Mouse (Mus musculus) neural tube, embryonic 13.5 days (tissue): ENCODE measurements around the gene Col16a1. TPM values are rescaled to one million over a fixed set of nuclear protein-coding genes. Genes with fewer than 3 reads are reported as not detected.
A peak's percentile ranks its signal among the peaks of the same experiment; 100 is the strongest.

Source experiments
- ATAC-seq: fragments of 200-750 bp; cut with Nextera tagmentation; 2 replicates; pipeline ENCODE4 v1.8.0; 2017; ENCODE audit warnings: low read depth, mild to moderate bottlenecking, moderate TSS enrichment, moderate library complexity
- H3K27ac ChIP-seq: fragments of 300-500 bp; sonication (generic); replicated peaks from 2 replicates; pipeline ENCODE4 v1.5.1; 2015; ENCODE audit warnings: moderate library complexity, mild to moderate bottlenecking, inconsistent platforms
- H3K27me3 ChIP-seq: fragments of 300-500 bp; sonication (generic); 2 replicates; pipeline ENCODE4 v1.6.1; 2015; ENCODE audit warnings: mild to moderate bottlenecking, inconsistent platforms
- H3K36me3 ChIP-seq: fragments of 300-500 bp; sonication (generic); 2 replicates; pipeline ENCODE4 v1.6.1; 2015; ENCODE audit warnings: mild to moderate bottlenecking, inconsistent platforms
- H3K4me1 ChIP-seq: fragments of 300-500 bp; sonication (generic); replicated peaks from 2 replicates; pipeline ENCODE4 v1.6.1; 2015; ENCODE audit warnings: inconsistent platforms
- H3K4me2 ChIP-seq: fragments of 300-500 bp; sonication (generic); 2 replicates; pipeline ENCODE4 v1.6.1; 2015; ENCODE audit warnings: inconsistent platforms, mild to moderate bottlenecking, moderate library complexity
- H3K4me3 ChIP-seq: fragments of 300-500 bp; sonication (generic); 2 replicates; pipeline ENCODE4 v1.5.1; 2015; ENCODE audit warnings: mild to moderate bottlenecking, inconsistent platforms
- H3K9ac ChIP-seq: fragments of 300-500 bp; sonication (generic); 2 replicates; pipeline ENCODE4 v1.6.1; 2015; ENCODE audit warnings: moderate library complexity, mild to moderate bottlenecking, inconsistent platforms
- H3K9me3 ChIP-seq: fragments of 300-500 bp; sonication (generic); 2 replicates; pipeline ENCODE4 v1.6.1; 2016; ENCODE audit warnings: inconsistent platforms
- WGBS: fragments of 180-500 bp; shearing (Covaris S2); methylation state at CpG from one replicate; pipeline ENCODE4 v1.1.7; 2015; 5-methylcytosine and 5-hydroxymethylcytosine counted together
- polyA plus RNA-seq: library from polyadenylated mRNA; unstranded; fragments of >200 nt; fragmentation: Nextera tagmentation; extraction: Ambion mirVana; gene quantifications from 2 replicates; pipeline ENCODE4 v1.2.1, GENCODE M21; 2015

Col16a1 gene
- polyA plus RNA-seq, 1 experiment from 2014 or later = 14.7 TPM

GRCm38 (mm10) chr4:130050056-130050824, 2.6 kb downstream of the Col16a1 start:
- H3K4me3 ChIP-seq = no peak overlapping the region
- peaks cover 65% of the 10 kb centered on the region for H3K4me1 ChIP-seq
- H3K4me2 ChIP-seq = no peak overlapping the region
- no peaks in the 10 kb centered on the region for H3K9me3 ChIP-seq
- no peak overlapping the region for H3K27ac ChIP-seq
- H3K27me3 ChIP-seq = 0 out of 2 replicates have a peak, but pooled peaks cover 5% of the 10 kb centered on the region
- no peak overlapping the region for H3K9ac ChIP-seq
- ATAC-seq = no peak
- 79% methylated on average over 8 of the region's 8 CpGs for WGBS
- no peaks in the 10 kb centered on the region for H3K36me3 ChIP-seq

GRCm38 (mm10) chr4:130052283-130052682, 4.6 kb downstream of the Col16a1 start:
- 81% methylated on average over 3 of the region's 3 CpGs for WGBS
- H3K36me3 ChIP-seq = no peaks in the 10 kb centered on the region
- H3K9ac ChIP-seq = no peak overlapping the region
- H3K27me3 ChIP-seq = no peaks in the 10 kb centered on the region
- no peak overlapping the region for H3K4me3 ChIP-seq
- peaks cover 67% of the 10 kb centered on the region for H3K4me1 ChIP-seq
- H3K9me3 ChIP-seq = no peaks in the 10 kb centered on the region
- no peak overlapping the region for H3K4me2 ChIP-seq
- H3K27ac ChIP-seq = no peak overlapping the region
- no peak for ATAC-seq

GRCm38 (mm10) chr4:130053111-130053510, 5.5 kb downstream of the Col16a1 start:
- no peak overlapping the region for H3K4me2 ChIP-seq
- no peak for ATAC-seq
- WGBS = 82% methylated on average over 9 of the region's 9 CpGs
- H3K4me1 ChIP-seq = peaks cover 58% of the 10 kb centered on the region
- no peak overlapping the region for H3K4me3 ChIP-seq
- no peaks in the 10 kb centered on the region for H3K36me3 ChIP-seq
- no peak overlapping the region for H3K9ac ChIP-seq
- no peaks in the 10 kb centered on the region for H3K27me3 ChIP-seq
- H3K27ac ChIP-seq = no peak overlapping the region
- no peaks in the 10 kb centered on the region for H3K9me3 ChIP-seq

- Histone ChIP-seq H3K4me2 (no peak overlapping the region), H3K4me1 (peaks cover 47% of the 10 kb centered on the region), H3K4me3 (no peak overlapping the region), H3K9me3 (no peaks in the 10 kb centered on the region), H3K27me3 (no peaks in the 10 kb centered on the region), H3K36me3 (no peaks in the 10 kb centered on the region), H3K9ac (no peak overlapping the region), H3K27ac (peak overlapping the region; percentile 68)
- WGBS = 15% methylated on average over 1 of the region's 1 CpGs
- peak; percentile 41; the same call in 1 of the 2 replicates for ATAC-seq
These were observed 7.1 kb downstream of the Col16a1 start for GRCm38 (mm10) chr4:130054727-130055126.

- Histone ChIP-seq H3K4me1 (peaks cover 42% of the 10 kb centered on the region), H3K4me2 (no peak overlapping the region), H3K4me3 (no peak overlapping the region), H3K27me3 (no peaks in the 10 kb centered on the region), H3K27ac (peak overlapping the region; percentile 68), H3K9ac (0 out of 2 replicates have a peak overlapping the region, but pooled peaks have one; percentile 5), H3K9me3 (no peaks in the 10 kb centered on the region), H3K36me3 (no peaks in the 10 kb centered on the region)
- peak; percentile 36; the same call in 1 of the 2 replicates for ATAC-seq
- WGBS = 77% methylated on average over 14 of the region's 14 CpGs
These were observed 7.7 kb downstream of the Col16a1 start for GRCm38 (mm10) chr4:130055160-130056010.

- 50% methylated on average over 3 of the region's 3 CpGs for WGBS
- peak; percentile 55; the same call in 1 of the 2 replicates for ATAC-seq
- no peaks in the 10 kb centered on the region for H3K27me3 ChIP-seq
- H3K4me1 ChIP-seq = peaks cover 36% of the 10 kb centered on the region
- peak overlapping the region; percentile 68 for H3K27ac ChIP-seq
- no peaks in the 10 kb centered on the region for H3K36me3 ChIP-seq
- no peak overlapping the region for H3K4me2 ChIP-seq
- H3K9me3 ChIP-seq = no peaks in the 10 kb centered on the region
- H3K9ac ChIP-seq = 0 out of 2 replicates have a peak overlapping the region, but pooled peaks have one; percentile 26
- no peak overlapping the region for H3K4me3 ChIP-seq
These were observed 8.3 kb downstream of the Col16a1 start for GRCm38 (mm10) chr4:130056011-130056322.

GRCm38 (mm10) chr4:130056471-130056870, 8.8 kb downstream of the Col16a1 start:
- Histone ChIP-seq H3K9me3 (no peaks in the 10 kb centered on the region), H3K4me1 (peaks cover 33% of the 10 kb centered on the region), H3K4me3 (no peak overlapping the region), H3K4me2 (no peak overlapping the region), H3K27ac (peak overlapping the region; percentile 68), H3K9ac (no peak overlapping the region), H3K36me3 (no peaks in the 10 kb centered on the region), H3K27me3 (no peaks in the 10 kb centered on the region)
- WGBS = 35% methylated on average over 3 of the region's 3 CpGs
- no peak for ATAC-seq

GRCm38 (mm10) chr4:130060937-130061336, 13.3 kb downstream of the Col16a1 start:
- Histone ChIP-seq H3K4me1 (peaks cover 12% of the 10 kb centered on the region), H3K4me3 (no peak overlapping the region), H3K9me3 (no peaks in the 10 kb centered on the region), H3K9ac (no peak overlapping the region), H3K4me2 (no peak overlapping the region), H3K27ac (no peak overlapping the region), H3K36me3 (no peaks in the 10 kb centered on the region), H3K27me3 (no peaks in the 10 kb centered on the region)
- ATAC-seq = no peak

GRCm38 (mm10) chr4:130063191-130063590, 15.6 kb downstream of the Col16a1 start:
- Histone ChIP-seq H3K27me3 (no peaks in the 10 kb centered on the region), H3K27ac (no peak overlapping the region), H3K36me3 (no peaks in the 10 kb centered on the region), H3K9me3 (no peaks in the 10 kb centered on the region), H3K4me2 (no peak overlapping the region), H3K9ac (no peak overlapping the region), H3K4me3 (no peak overlapping the region), H3K4me1 (no peaks in the 10 kb centered on the region)
- WGBS = 65% methylated on average over 6 of the region's 7 CpGs
- ATAC-seq = no peak

GRCm38 (mm10) chr4:130066816-130067215, 19.2 kb downstream of the Col16a1 start:
- Histone ChIP-seq H3K27me3 (no peaks in the 10 kb centered on the region), H3K9ac (no peak overlapping the region), H3K36me3 (no peaks in the 10 kb centered on the region), H3K4me2 (no peak overlapping the region), H3K9me3 (no peaks in the 10 kb centered on the region), H3K27ac (no peak overlapping the region), H3K4me1 (no peaks in the 10 kb centered on the region), H3K4me3 (no peak overlapping the region)
- ATAC-seq = no peak
- 13% methylated on average over 8 of the region's 8 CpGs for WGBS

GRCm38 (mm10) chr4:130070523-130070922, 22.9 kb downstream of the Col16a1 start:
- no peak overlapping the region for H3K9ac ChIP-seq
- H3K27ac ChIP-seq = no peak overlapping the region
- H3K27me3 ChIP-seq = no peaks in the 10 kb centered on the region
- H3K36me3 ChIP-seq = no peaks in the 10 kb centered on the region
- no peaks in the 10 kb centered on the region for H3K9me3 ChIP-seq
- ATAC-seq = no peak
- WGBS = 59% methylated on average over 3 of the region's 3 CpGs
- H3K4me3 ChIP-seq = no peak overlapping the region
- peaks cover 10% of the 10 kb centered on the region for H3K4me1 ChIP-seq
- no peak overlapping the region for H3K4me2 ChIP-seq

- 90% methylated on average over 2 of the region's 2 CpGs for WGBS
- ATAC-seq = no peak
- H3K4me2 ChIP-seq = no peak overlapping the region
- H3K27ac ChIP-seq = no peak overlapping the region
- no peak overlapping the region for H3K9ac ChIP-seq
- H3K27me3 ChIP-seq = peaks cover 5% of the 10 kb centered on the region; the same call in 1 of the 2 replicates
- H3K36me3 ChIP-seq = no peaks in the 10 kb centered on the region
- H3K9me3 ChIP-seq = no peaks in the 10 kb centered on the region
- H3K4me1 ChIP-seq = peaks cover 21% of the 10 kb centered on the region
- no peak overlapping the region for H3K4me3 ChIP-seq
These were observed 24.1 kb downstream of the Col16a1 start for GRCm38 (mm10) chr4:130071758-130072157.
